Mouse (Mus musculus) midbrain, embryonic 16.5 days (tissue): ENCODE data around the gene Rbbp6. TPM values are rescaled to one million over a fixed set of nuclear protein-coding genes. Genes with fewer than 3 reads are reported as not detected.
A peak's percentile ranks its signal among the peaks of the same experiment; 100 is the strongest.

Experiments
- ATAC-seq: fragments of 200-750 bp; cut with Nextera tagmentation; 2 replicates; pipeline ENCODE4 v1.8.0; 2017; ENCODE audit warnings: moderate TSS enrichment
- H3K27ac ChIP-seq: fragments of 300-500 bp; sonication (generic); 2 replicates; pipeline ENCODE4 v1.5.1; 2014; ENCODE audit warnings: mild to moderate bottlenecking, low read length, mixed read lengths
- H3K27me3 ChIP-seq: fragments of 300-500 bp; sonication (generic); 2 replicates; pipeline ENCODE4 v1.6.1; 2014; ENCODE audit warnings: low read depth, low read length, mixed read lengths; ENCODE audit not compliant: control insufficient read depth, insufficient read depth
- H3K36me3 ChIP-seq: fragments of 300-500 bp; sonication (generic); 2 replicates; pipeline ENCODE4 v1.6.1; 2014; ENCODE audit warnings: mild to moderate bottlenecking, low read length, moderate library complexity, mixed read lengths; ENCODE audit not compliant: control insufficient read depth, insufficient read depth
- H3K4me1 ChIP-seq: fragments of 300-500 bp; sonication (generic); 2 replicates; pipeline ENCODE4 v1.6.1; 2014; ENCODE audit warnings: mild to moderate bottlenecking, low read length, mixed read lengths; ENCODE audit not compliant: control insufficient read depth, insufficient read depth
- H3K4me2 ChIP-seq: fragments of 300-500 bp; sonication (generic); 2 replicates; pipeline ENCODE4 v1.6.1; 2014; ENCODE audit warnings: mild to moderate bottlenecking, low read length, mixed read lengths
- H3K4me3 ChIP-seq: fragments of 300-500 bp; sonication (generic); 2 replicates; pipeline ENCODE4 v1.5.1; 2014; ENCODE audit warnings: low read depth, mild to moderate bottlenecking, low read length, moderate library complexity, mixed read lengths
- H3K9ac ChIP-seq: fragments of 300-500 bp; sonication (generic); 2 replicates; pipeline ENCODE4 v1.6.1; 2014; ENCODE audit warnings: low read depth, low read length, mixed read lengths
- H3K9me3 ChIP-seq: fragments of 300-500 bp; sonication (generic); replicated peaks from 2 replicates; pipeline ENCODE4 v1.6.1; 2014; ENCODE audit warnings: mild to moderate bottlenecking, low read length, mixed read lengths; ENCODE audit not compliant: control insufficient read depth, poor library complexity, severe bottlenecking
- WGBS: fragments of 180-500 bp; shearing (Covaris S2); extraction: QIAGEN DNeasy Blood & Tissue Kit; methylation state at CpG from one replicate; pipeline ENCODE4 v1.1.7; 2014; 5-methylcytosine and 5-hydroxymethylcytosine counted together
- polyA plus RNA-seq: library from polyadenylated mRNA; unstranded; fragments of >200 nt; fragmentation: Nextera tagmentation; extraction: Ambion mirVana; gene quantifications from 2 replicates; pipeline ENCODE4 v1.2.1, GENCODE M21; 2015

Gene Rbbp6
- polyA plus RNA-seq, result 23.4 and 23.9 TPM in 2 replicates

DNA sequence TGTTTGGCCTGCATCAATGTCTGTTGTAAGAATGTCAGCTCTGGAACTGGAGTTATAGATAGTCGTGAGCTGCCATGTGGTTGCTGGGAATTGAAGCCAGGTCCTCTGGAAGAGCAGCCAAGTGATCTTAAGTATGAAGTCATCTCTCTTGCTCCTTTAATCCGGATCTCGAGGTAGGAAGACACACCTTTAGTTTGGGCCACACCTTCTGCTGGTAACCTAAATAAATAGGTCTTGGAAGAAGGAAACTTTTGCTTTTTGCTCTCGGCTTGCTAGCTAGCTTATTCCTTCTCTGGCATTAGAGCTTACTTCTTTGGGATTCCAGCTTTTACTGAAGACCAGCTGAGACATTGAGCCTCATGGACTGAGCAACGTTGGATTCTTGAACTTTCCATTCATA lies at the start of gene Rbbp6:
Gene Rbbp6 (plus strand): TSS at position 301 of the 400 bp plus-strand sequence.
- no peaks in the 10 kb centered on the region for H3K9me3 ChIP-seq
- no peak within 1 kb of the TSS for H3K4me2 ChIP-seq
- 81% methylated on average over 5 of the region's 5 CpGs for WGBS
- H3K27me3 ChIP-seq, result no peaks in the 10 kb centered on the region
- no peak for ATAC-seq
- no peak within 1 kb of the TSS for H3K27ac ChIP-seq
- H3K4me3 ChIP-seq, result no peak within 1 kb of the TSS
- H3K9ac ChIP-seq, result no peak within 1 kb of the TSS
- peaks cover 4% of the 10 kb centered on the region for H3K4me1 ChIP-seq
- H3K36me3 ChIP-seq, result no peaks in the 10 kb centered on the region

DNA sequence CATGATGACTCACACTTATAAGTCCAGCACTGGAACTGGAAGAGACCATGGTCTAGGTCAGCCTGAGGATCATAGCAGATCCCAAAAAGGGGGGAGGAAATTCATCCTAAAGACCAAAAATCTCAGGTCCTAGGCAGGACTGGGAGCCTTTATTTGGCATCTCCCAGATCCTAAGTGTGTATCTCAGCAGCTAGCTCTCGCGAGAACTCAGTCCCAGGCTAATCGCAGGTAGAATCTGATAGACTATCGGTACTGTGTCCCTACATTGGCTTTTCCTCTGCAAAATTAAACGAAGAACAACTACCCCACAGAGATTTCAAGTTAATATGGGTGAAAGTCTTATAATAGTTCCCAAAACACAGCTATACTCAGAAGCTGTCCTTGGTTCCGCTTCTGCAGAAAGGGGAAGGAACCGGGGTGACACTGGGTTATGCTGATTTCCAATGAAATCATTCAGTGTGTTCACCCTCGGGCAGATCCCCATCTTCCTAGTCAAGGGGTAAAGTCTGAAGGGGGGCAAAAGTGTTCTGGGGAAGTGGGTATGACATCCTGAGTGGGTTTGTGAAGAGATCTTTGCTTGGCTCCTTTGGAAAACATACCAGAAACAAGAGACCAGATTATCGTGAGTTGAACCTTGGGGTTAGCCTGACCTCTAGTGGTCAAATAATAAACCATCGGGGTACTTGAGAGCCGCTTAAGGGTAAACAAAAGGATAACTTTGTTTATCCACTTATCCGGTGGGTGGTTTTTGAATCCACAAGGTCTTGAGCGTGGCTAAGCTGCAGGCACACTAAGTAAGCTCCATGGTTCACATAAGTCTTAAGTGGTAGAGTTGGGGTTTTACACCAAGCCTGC lies 45.5 kb upstream of the Rbbp6 start:
- Histone ChIP-seq H3K27me3 (no peaks in the 10 kb centered on the region; the same call in 1 of the 2 replicates), H3K4me2 (no peak overlapping the region), H3K4me3 (no peak overlapping the region), H3K36me3 (no peaks in the 10 kb centered on the region), H3K4me1 (no peaks in the 10 kb centered on the region), H3K27ac (no peak overlapping the region), H3K9me3 (no peaks in the 10 kb centered on the region), H3K9ac (no peak overlapping the region)
- WGBS, result 41% methylated on average over 13 of the region's 13 CpGs
- peak; percentile 39; the same call in 1 of the 2 replicates for ATAC-seq

DNA sequence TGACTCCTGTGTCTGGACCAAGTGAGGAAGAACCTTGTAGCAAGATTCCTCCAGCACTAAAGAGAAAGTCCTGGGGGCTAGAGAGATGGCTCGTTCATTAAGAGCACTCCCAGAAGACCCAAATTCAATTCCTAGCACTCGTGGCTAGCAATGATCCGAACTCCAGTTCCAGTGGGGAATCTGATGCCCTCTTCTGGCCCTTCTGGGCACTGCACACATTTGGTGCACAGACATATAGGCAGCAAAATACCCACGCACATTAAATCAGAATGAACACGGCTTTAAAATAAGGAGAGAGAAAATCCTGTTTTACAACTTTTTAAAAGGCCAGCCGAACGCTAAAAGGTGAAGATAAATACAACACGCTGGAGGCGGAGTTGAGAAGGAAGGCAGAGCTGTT lies 43.9 kb upstream of the Rbbp6 start:
- no peaks in the 10 kb centered on the region for H3K9me3 ChIP-seq
- H3K4me1 ChIP-seq, result no peaks in the 10 kb centered on the region
- no peaks in the 10 kb centered on the region for H3K36me3 ChIP-seq
- no peak overlapping the region for H3K4me3 ChIP-seq
- H3K9ac ChIP-seq, result no peak overlapping the region
- H3K27ac ChIP-seq, result no peak overlapping the region
- no peak overlapping the region for H3K4me2 ChIP-seq
- WGBS, result 83% methylated on average over 9 of the region's 9 CpGs
- no peak for ATAC-seq
- no peaks in the 10 kb centered on the region; the same call in 1 of the 2 replicates for H3K27me3 ChIP-seq

DNA sequence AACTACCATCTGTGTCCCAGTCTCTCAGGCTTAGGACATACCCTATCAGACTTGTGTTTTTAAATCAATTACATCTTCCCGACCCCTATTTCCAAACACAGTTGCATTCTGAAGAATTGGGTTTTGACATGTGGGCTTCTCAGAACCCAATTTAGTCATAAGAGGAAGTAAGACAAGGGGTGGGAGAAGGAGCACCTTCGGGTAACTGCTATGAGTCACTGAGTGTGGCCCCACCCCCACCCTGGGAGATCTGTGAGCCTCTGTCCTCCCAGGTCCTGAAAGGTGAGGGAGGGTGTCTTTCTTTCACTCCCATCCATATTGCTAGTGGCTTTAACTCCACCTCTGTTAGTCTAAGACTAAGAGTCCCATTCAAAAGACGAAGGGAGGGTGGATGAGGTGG lies 41.2 kb upstream of the Rbbp6 start:
- 82% methylated on average over 3 of the region's 3 CpGs for WGBS
- H3K9me3 ChIP-seq, result no peaks in the 10 kb centered on the region
- no peak for ATAC-seq

DNA sequence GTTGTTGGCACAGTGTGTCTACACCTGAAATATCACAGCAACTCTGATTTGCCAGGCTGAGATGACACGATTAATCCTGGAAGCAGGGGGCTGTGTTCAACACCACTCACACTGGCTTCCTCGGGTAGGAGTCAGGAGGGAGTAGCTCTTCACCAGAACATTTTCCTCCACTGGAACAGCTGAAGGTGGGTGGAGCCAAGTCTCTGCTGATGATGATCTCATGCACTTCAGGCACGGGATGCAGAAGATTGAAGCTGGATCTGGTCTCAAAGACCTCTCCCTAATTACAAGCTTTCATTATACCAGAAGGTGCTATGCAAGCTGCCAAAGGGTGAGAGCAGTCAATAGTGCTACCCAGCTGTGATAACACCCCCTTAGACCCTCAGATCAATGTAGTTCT lies 35.0 kb upstream of the Rbbp6 start:
- ATAC-seq, result no peak
- Histone ChIP-seq H3K9ac (no peak overlapping the region), H3K4me1 (no peaks in the 10 kb centered on the region), H3K27ac (no peak overlapping the region), H3K9me3 (no peaks in the 10 kb centered on the region), H3K36me3 (no peaks in the 10 kb centered on the region), H3K4me3 (no peak overlapping the region), H3K4me2 (no peak overlapping the region), H3K27me3 (no peaks in the 10 kb centered on the region)
- WGBS, result 51% methylated on average over 3 of the region's 3 CpGs

More for the DNA sequence above, 41.2 kb upstream of the Rbbp6 start:
- H3K4me2 ChIP-seq, result no peak overlapping the region
- no peak overlapping the region for H3K9ac ChIP-seq
- no peak overlapping the region for H3K4me3 ChIP-seq
- H3K27ac ChIP-seq, result no peak overlapping the region
- no peaks in the 10 kb centered on the region for H3K4me1 ChIP-seq
- no peaks in the 10 kb centered on the region for H3K36me3 ChIP-seq
- no peaks in the 10 kb centered on the region; the same call in 1 of the 2 replicates for H3K27me3 ChIP-seq

DNA sequence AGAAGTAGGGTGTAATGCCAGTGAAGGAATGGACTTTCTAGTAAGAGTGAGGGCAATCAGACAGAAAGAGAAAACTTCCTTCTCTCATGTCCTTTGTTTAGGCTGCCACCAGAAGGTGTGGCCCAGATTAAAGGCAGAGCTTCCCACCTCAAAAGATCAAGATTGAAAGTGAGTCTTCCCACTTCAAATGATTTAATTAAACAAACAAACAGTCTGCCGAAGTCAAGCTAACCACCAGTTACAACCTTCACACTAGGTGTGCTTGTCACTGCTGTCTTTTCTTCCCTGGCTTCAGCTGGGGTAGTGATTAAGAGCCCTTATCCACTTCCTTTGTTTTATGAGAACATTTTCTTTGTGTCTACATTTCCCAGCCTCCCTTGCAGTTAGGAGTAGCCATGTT lies 33.3 kb upstream of the Rbbp6 start:
- WGBS, result 50% methylated on average over 1 of the region's 1 CpGs
- no peak overlapping the region for H3K4me3 ChIP-seq
- ATAC-seq, result no peak

DNA sequence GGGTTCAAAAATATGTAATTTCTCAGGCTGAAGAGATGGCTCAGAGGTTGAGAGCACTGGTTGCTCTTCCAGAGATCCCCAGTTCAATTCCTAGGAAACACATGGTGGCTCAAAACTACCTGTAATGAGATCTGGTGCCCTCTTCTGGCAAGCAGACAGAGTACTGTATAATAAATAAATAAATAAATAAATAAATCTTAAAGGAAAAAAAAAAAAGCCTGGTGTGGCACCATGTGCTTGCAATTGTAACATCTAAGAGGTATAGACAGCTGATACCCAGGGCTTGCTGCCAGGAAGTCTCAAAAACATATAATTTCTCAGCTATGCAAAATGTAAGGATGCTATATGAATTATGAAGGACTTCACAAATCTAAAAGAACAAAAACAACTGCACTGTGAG lies 28.9 kb upstream of the Rbbp6 start:
- no peak overlapping the region for H3K27ac ChIP-seq
- H3K4me1 ChIP-seq, result peaks cover 7% of the 10 kb centered on the region
- H3K36me3 ChIP-seq, result no peaks in the 10 kb centered on the region
- H3K4me3 ChIP-seq, result no peak overlapping the region
- H3K9me3 ChIP-seq, result no peaks in the 10 kb centered on the region
- H3K9ac ChIP-seq, result no peak overlapping the region
- no peaks in the 10 kb centered on the region for H3K27me3 ChIP-seq
- no peak for ATAC-seq
- H3K4me2 ChIP-seq, result no peak overlapping the region

More for the DNA sequence above, 33.3 kb upstream of the Rbbp6 start:
- no peaks in the 10 kb centered on the region for H3K27me3 ChIP-seq
- H3K36me3 ChIP-seq, result no peaks in the 10 kb centered on the region
- no peaks in the 10 kb centered on the region for H3K4me1 ChIP-seq
- no peak overlapping the region for H3K4me2 ChIP-seq
- no peaks in the 10 kb centered on the region for H3K9me3 ChIP-seq
- no peak overlapping the region for H3K9ac ChIP-seq
- no peak overlapping the region for H3K27ac ChIP-seq

DNA sequence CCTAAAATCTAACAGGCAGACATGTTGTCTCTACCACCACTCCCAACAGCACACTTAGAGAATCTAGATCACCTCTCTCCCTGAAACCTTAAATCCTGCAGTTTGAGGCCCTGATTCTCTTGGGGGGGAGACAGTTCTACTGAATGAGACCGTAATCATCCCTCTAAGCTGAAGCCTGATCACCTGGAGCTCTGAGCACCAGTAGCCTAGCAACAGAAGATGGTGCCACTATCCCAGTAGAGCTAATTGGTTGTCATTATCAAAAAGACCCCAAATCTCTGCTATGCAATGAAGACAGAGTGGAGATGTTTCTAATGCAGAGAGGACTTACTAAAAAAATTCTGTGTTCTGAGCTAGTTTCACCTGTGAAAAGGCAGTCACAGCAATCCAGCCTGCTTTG lies 27.3 kb upstream of the Rbbp6 start:
- H3K27ac ChIP-seq, result peak overlapping the region; percentile 5
- 0 out of 2 replicates have a peak, but pooled peaks have one; percentile 32 for ATAC-seq
- no peaks in the 10 kb centered on the region for H3K27me3 ChIP-seq
- H3K4me3 ChIP-seq, result no peak overlapping the region
- H3K9ac ChIP-seq, result no peak overlapping the region
- H3K4me2 ChIP-seq, result no peak overlapping the region
- WGBS, result 37% methylated on average over 1 of the region's 1 CpGs
- H3K36me3 ChIP-seq, result no peaks in the 10 kb centered on the region
- H3K9me3 ChIP-seq, result no peaks in the 10 kb centered on the region
- peaks cover 7% of the 10 kb centered on the region for H3K4me1 ChIP-seq

DNA sequence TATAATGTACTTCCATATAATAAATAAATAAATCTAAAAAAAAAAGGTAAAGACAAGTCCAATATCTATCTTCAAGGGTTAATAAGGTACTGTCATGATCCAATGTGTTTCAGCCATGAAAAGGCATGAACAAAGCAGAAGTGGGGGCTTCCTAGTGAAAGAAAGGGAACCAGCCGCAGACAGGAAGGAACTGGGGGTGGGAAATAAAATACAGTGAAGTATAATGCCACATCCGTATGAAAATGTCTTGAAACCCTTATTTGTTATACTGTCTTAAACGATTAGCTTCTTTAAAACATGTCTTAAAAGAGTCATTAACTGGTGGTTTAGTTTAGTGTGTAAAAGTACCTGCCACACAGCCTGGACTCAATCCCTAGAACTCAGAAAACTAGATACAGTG lies 26.3 kb upstream of the Rbbp6 start:
- Histone ChIP-seq H3K27me3 (no peaks in the 10 kb centered on the region), H3K4me3 (no peak overlapping the region), H3K4me2 (no peak overlapping the region), H3K9me3 (no peaks in the 10 kb centered on the region), H3K4me1 (peaks cover 7% of the 10 kb centered on the region), H3K9ac (no peak overlapping the region), H3K36me3 (no peaks in the 10 kb centered on the region), H3K27ac (no peak overlapping the region)
- no peak for ATAC-seq
- WGBS, result 80% methylated on average over 3 of the region's 3 CpGs
